In the genomic region with DNA sequence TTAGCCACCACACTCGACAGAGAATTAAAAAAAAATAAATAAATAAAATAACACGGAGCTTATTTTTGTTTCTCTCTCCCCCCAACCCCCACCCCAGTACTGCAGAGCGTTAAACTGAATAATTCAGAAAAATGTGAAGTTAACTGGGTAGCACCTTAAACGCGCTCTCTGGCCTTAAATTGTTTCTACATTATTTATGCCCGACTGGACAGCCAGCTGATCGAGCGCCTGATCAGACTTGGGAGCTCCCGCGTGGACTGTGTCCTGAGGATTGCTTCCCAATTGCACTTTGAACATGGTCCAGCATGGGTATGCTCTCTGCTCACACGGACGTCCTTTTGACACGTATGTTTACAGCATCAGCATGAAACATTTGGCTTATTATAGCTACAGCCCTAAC, we compare ENCODE assay signal across 9 mouse cellular contexts. TPM values are rescaled to one million over a fixed set of nuclear protein-coding genes. Genes with fewer than 3 reads are reported as not detected.
A peak's percentile ranks its signal among the peaks of the same experiment; 100 is the strongest.
DNase-seq lines count a peak whose midpoint lies in the region; ATAC-seq and TF ChIP-seq lines count a peak whose summit lies in the region.
"Had no signal": no experiment of that assay in that cellular context is flagged by ENCODE, and none has a peak within 500 bp of the region (broad histone marks: within the 10 kb centered on the region; RNA-seq: fewer than 3 reads in every experiment).

No protein-coding gene starts in this region.

- no peak for TF ChIP-seq CTCF in gastrocnemius, adult 2 months (IDR thresholded peaks at IDR 0.05)
- TF ChIP-seq CTCF in cortical plate, adult 2 months (IDR thresholded peaks at IDR 0.05; ENCODE audit: extremely low read depth, insufficient read depth, low read length) = no peak
- no peak for TF ChIP-seq CTCF in heart, postnatal 0 days (IDR thresholded peaks at IDR 0.05; ENCODE audit: low read depth)

- no peaks in the 10 kb centered on the region for H3K9me3 ChIP-seq in heart, postnatal 0 days (replicated peaks; ENCODE audit: control insufficient read depth, low read length)
- no peaks in the 10 kb centered on the region for H3K9me3 ChIP-seq in midbrain, embryonic 11.5 days (ENCODE audit: control insufficient read depth, low read length)

- DNase-seq in gastrocnemius, adult 2 months = peak; percentile 58
- no peak for DNase-seq in gastrocnemius, postnatal 4 days (ENCODE audit: low spot score in 2 of 2)
- DNase-seq in heart, postnatal 0 days (ENCODE audit: low spot score) = peak; percentile 49
- peak; percentile 74 to 88 for DNase-seq in kidney, postnatal 25 days
- DNase-seq in midbrain, embryonic 11.5 days (ENCODE audit: low spot score, missing footprints) = peak; percentile 89
- no peak for DNase-seq in urinary bladder, adult 2 months (ENCODE audit: low spot score)
- DNase-seq in thymus, postnatal 10 days (ENCODE audit: low spot score in 2 of 2) = no peak

- WGBS in heart, postnatal 0 days = 7% methylated on average over 13 of the region's 13 CpGs
- WGBS in midbrain, embryonic 11.5 days = 6% methylated on average over 13 of the region's 13 CpGs

- H3K4me3 ChIP-seq in gastrocnemius, adult 2 months = peak overlapping the region; percentile 99
- H3K4me3 ChIP-seq in cortical plate, adult 2 months (ENCODE audit: insufficient read depth, low read length) = peak overlapping the region; percentile 32; the same call in 1 of the 2 replicates
- H3K4me3 ChIP-seq in heart, postnatal 0 days (ENCODE audit: low read depth, low read length) = peak overlapping the region; percentile 42
- peak overlapping the region; percentile 48 for H3K4me3 ChIP-seq in midbrain, embryonic 11.5 days (ENCODE audit: low read depth, low read length)

- intact Hi-C loops in gastrocnemius, adult 2 months (cut with DNase I) = no loop called here

- H3K27ac ChIP-seq in gastrocnemius, adult 2 months = peak overlapping the region; percentile 100
- peak overlapping the region; percentile 34; the same call in 1 of the 2 replicates for H3K27ac ChIP-seq in cortical plate, adult 2 months (ENCODE audit: insufficient read depth, low read length)
- H3K27ac ChIP-seq in heart, postnatal 0 days (ENCODE audit: low read depth) = peak overlapping the region; percentile 99
- H3K27ac ChIP-seq in midbrain, embryonic 11.5 days (ENCODE audit: low read depth, low read length) = peak overlapping the region; percentile 44; the same call in 1 of the 2 replicates

- no peak for TF ChIP-seq POLR2A in cortical plate, adult 2 months (IDR thresholded peaks at IDR 0.05; ENCODE audit: extremely low read depth, insufficient read depth, low read length)

- no peaks in the 10 kb centered on the region for H3K27me3 ChIP-seq in heart, postnatal 0 days (ENCODE audit: control insufficient read depth, insufficient read depth, low read length)
- no peaks in the 10 kb centered on the region for H3K27me3 ChIP-seq in midbrain, embryonic 11.5 days (ENCODE audit: control insufficient read depth, insufficient read depth, low read length)
- H3K27me3 ChIP-seq: Patski had no signal

- H3K9ac ChIP-seq in heart, postnatal 0 days (replicated peaks; ENCODE audit: low read depth, low read length) = peak overlapping the region; percentile 69; the same call in 1 of the 2 replicates
- H3K9ac ChIP-seq in midbrain, embryonic 11.5 days (ENCODE audit: low read length) = peak overlapping the region; percentile 73

- H3K36me3 ChIP-seq in heart, postnatal 0 days (replicated peaks; ENCODE audit: control insufficient read depth, insufficient read depth, low read length) = peaks cover 16% of the 10 kb centered on the region
- H3K36me3 ChIP-seq in midbrain, embryonic 11.5 days (ENCODE audit: control insufficient read depth, insufficient read depth, low read length) = no peaks in the 10 kb centered on the region

- no peak for TF ChIP-seq EP300 in heart, postnatal 0 days (IDR thresholded peaks at IDR 0.05; ENCODE audit: low read depth)

- peaks cover 11% of the 10 kb centered on the region for H3K4me1 ChIP-seq in cortical plate, adult 2 months (ENCODE audit: control insufficient read depth, insufficient read depth, low read length)
- H3K4me1 ChIP-seq in heart, postnatal 0 days (ENCODE audit: control insufficient read depth, insufficient read depth) = peaks cover 40% of the 10 kb centered on the region
- H3K4me1 ChIP-seq in midbrain, embryonic 11.5 days (ENCODE audit: control insufficient read depth, insufficient read depth, low read length) = peaks cover 19% of the 10 kb centered on the region

- H3K4me2 ChIP-seq in heart, postnatal 0 days (ENCODE audit: low read depth, low read length) = peak overlapping the region; percentile 79
- peak overlapping the region; percentile 96 for H3K4me2 ChIP-seq in midbrain, embryonic 11.5 days

- peak; percentile 46 for ATAC-seq in heart, postnatal 0 days (ENCODE audit: insufficient read depth, low read depth)
- ATAC-seq in midbrain, embryonic 11.5 days (ENCODE audit: low FRiP score) = peak; percentile 52

RNA-seq across cellular contexts. Expression of a gene that starts 10.3 kb away (rescaled TPM):
- total RNA-seq in gastrocnemius, adult 2 months (2021) = 10 to 100 TPM; 28.6 to 81.6 TPM
- 10 to 100 TPM; 71.8 to 76.1 TPM for total RNA-seq in gastrocnemius, postnatal 4 days (2021)
- 32.9 and 33.2 TPM in 2 replicates for polyA plus RNA-seq in cortical plate, adult 2 months (2012; rRNA removed)
- total RNA-seq in heart, postnatal 0 days (2014; rRNA removed; ENCODE audit: low replicate concordance) = 132 and 175 TPM in 2 replicates
- polyA plus RNA-seq in heart, postnatal 0 days (2015; fragmentation: Nextera tagmentation; extraction: Ambion mirVana) = 9.6 and 9.8 TPM in 2 replicates
- 4.4 and 4.5 TPM in 2 replicates for polyA plus RNA-seq in midbrain, embryonic 11.5 days (2014; fragmentation: Nextera tagmentation; extraction: Ambion mirVana)
- polyA plus RNA-seq in urinary bladder, adult 2 months (2012; rRNA removed) = 33.4 and 35.5 TPM in 2 replicates

Comparison
In these comparisons a context has a peak if more than half of its experiments do, and no peak if none do; other contexts are left out.
1. DNase-seq: peak in gastrocnemius, adult 2 months (single experiment), heart, postnatal 0 days (single experiment), kidney, postnatal 25 days (2 of 2) and midbrain, embryonic 11.5 days (single experiment); none in gastrocnemius, postnatal 4 days (0 of 2), urinary bladder, adult 2 months (single experiment) and thymus, postnatal 10 days (0 of 2).
2. H3K27ac ChIP-seq: peak in every context shown above with its lines; median percentile 100 in gastrocnemius, adult 2 months; 99 in heart, postnatal 0 days; 44 in midbrain, embryonic 11.5 days; 34 in cortical plate, adult 2 months.
3. H3K4me3 ChIP-seq: peak in every context shown above with its lines; median percentile 99 in gastrocnemius, adult 2 months; 48 in midbrain, embryonic 11.5 days; 42 in heart, postnatal 0 days; 32 in cortical plate, adult 2 months.